ENCODE assay signal across 8 mouse cellular contexts in genomic region chr4:87739524-87740128, GRCm38 (mm10).
A peak's percentile ranks its signal among the peaks of the same experiment; 100 is the strongest.
DNase-seq lines count a peak whose midpoint lies in the region; ATAC-seq and TF ChIP-seq lines count a peak whose summit lies in the region.
"Had no signal": no experiment of that assay in that cellular context is flagged by ENCODE, and none has a peak within 500 bp of the region (broad histone marks: within the 10 kb centered on the region; RNA-seq: fewer than 3 reads in every experiment).

No protein-coding gene starts in this region.

- no peak overlapping the region for H3K4me3 ChIP-seq in embryonic facial prominence, embryonic 15.5 days (replicated peaks)
- H3K4me3 ChIP-seq in hindbrain, embryonic 16.5 days (ENCODE audit: low read length): no peak overlapping the region
- H3K4me3 ChIP-seq in neural tube, embryonic 13.5 days: no peak overlapping the region
- H3K4me3 ChIP-seq in thymus, adult 2 months (ENCODE audit: control insufficient read depth, insufficient read depth, low read length): no peak overlapping the region
- H3K4me3 ChIP-seq: myocyte had no signal

- DNase-seq in lung, postnatal 10 days: peak; percentile 10
- no peak for DNase-seq in lung, postnatal 4 days
- DNase-seq in cerebellum, postnatal 4 days (ENCODE audit: low spot score in 2 of 2): no peak
- DNase-seq in thymus, adult 2 months: no peak

- no peaks in the 10 kb centered on the region for H3K27me3 ChIP-seq in embryonic facial prominence, embryonic 15.5 days
- no peaks in the 10 kb centered on the region for H3K27me3 ChIP-seq in hindbrain, embryonic 16.5 days (replicated peaks; ENCODE audit: control insufficient read depth, insufficient read depth, low read length)
- no peaks in the 10 kb centered on the region for H3K27me3 ChIP-seq in neural tube, embryonic 13.5 days
- no peaks in the 10 kb centered on the region for H3K27me3 ChIP-seq in thymus, adult 2 months (ENCODE audit: control insufficient read depth, insufficient read depth, low read length)

- H3K9me3 ChIP-seq in embryonic facial prominence, embryonic 15.5 days (replicated peaks): no peaks in the 10 kb centered on the region
- no peaks in the 10 kb centered on the region for H3K9me3 ChIP-seq in hindbrain, embryonic 16.5 days (ENCODE audit: control insufficient read depth, low read length)
- no peaks in the 10 kb centered on the region for H3K9me3 ChIP-seq in neural tube, embryonic 13.5 days

- H3K9ac ChIP-seq in embryonic facial prominence, embryonic 15.5 days: no peak overlapping the region
- no peak overlapping the region for H3K9ac ChIP-seq in hindbrain, embryonic 16.5 days (ENCODE audit: low read depth, low read length)
- no peak overlapping the region for H3K9ac ChIP-seq in neural tube, embryonic 13.5 days

- peaks cover 17% of the 10 kb centered on the region for H3K4me1 ChIP-seq in embryonic facial prominence, embryonic 15.5 days
- no peaks in the 10 kb centered on the region for H3K4me1 ChIP-seq in hindbrain, embryonic 16.5 days (ENCODE audit: control insufficient read depth, insufficient read depth, low read depth, low read length)
- H3K4me1 ChIP-seq in neural tube, embryonic 13.5 days (replicated peaks): peaks cover 18% of the 10 kb centered on the region
- H3K4me1 ChIP-seq in thymus, adult 2 months (replicated peaks; ENCODE audit: control insufficient read depth, insufficient read depth, low read length): no peaks in the 10 kb centered on the region

- H3K4me2 ChIP-seq in embryonic facial prominence, embryonic 15.5 days (replicated peaks): no peak overlapping the region
- no peak overlapping the region for H3K4me2 ChIP-seq in hindbrain, embryonic 16.5 days (ENCODE audit: low read length)
- H3K4me2 ChIP-seq in neural tube, embryonic 13.5 days: no peak overlapping the region

- peak overlapping the region; percentile 63 for H3K27ac ChIP-seq in embryonic facial prominence, embryonic 15.5 days (replicated peaks)
- peak overlapping the region; percentile 49 for H3K27ac ChIP-seq in hindbrain, embryonic 16.5 days (ENCODE audit: low read depth, low read length)
- H3K27ac ChIP-seq in neural tube, embryonic 13.5 days (replicated peaks): peak overlapping the region; percentile 76
- no peak overlapping the region for H3K27ac ChIP-seq in thymus, adult 2 months (ENCODE audit: control insufficient read depth, insufficient read depth, low read length)

- no peak for TF ChIP-seq POLR2A in thymus, adult 2 months (IDR thresholded peaks at IDR 0.05; ENCODE audit: control insufficient read depth, extremely low read depth, insufficient read depth, low read length, poor library complexity)

- ATAC-seq in embryonic facial prominence, embryonic 15.5 days (ENCODE audit: insufficient number of reproducible peaks, low FRiP score, low TSS enrichment, low read depth): peak; percentile 65; the same call in 1 of the 2 replicates
- peak; percentile 89 for ATAC-seq in hindbrain, embryonic 16.5 days
- peak; percentile 91 for ATAC-seq in neural tube, embryonic 13.5 days (ENCODE audit: low read depth)

- TF ChIP-seq CTCF in thymus, adult 2 months (IDR thresholded peaks at IDR 0.05; ENCODE audit: borderline replicate concordance, control insufficient read depth, extremely low read depth, insufficient read depth, low read length, poor library complexity): no peak

- H3K36me3 ChIP-seq in embryonic facial prominence, embryonic 15.5 days: no peaks in the 10 kb centered on the region
- no peaks in the 10 kb centered on the region for H3K36me3 ChIP-seq in hindbrain, embryonic 16.5 days (ENCODE audit: control insufficient read depth, insufficient read depth, low read length)
- H3K36me3 ChIP-seq in neural tube, embryonic 13.5 days: no peaks in the 10 kb centered on the region
- no peaks in the 10 kb centered on the region for H3K36me3 ChIP-seq in thymus, adult 2 months (ENCODE audit: control insufficient read depth, insufficient read depth, low read length)

- 35% methylated on average over 7 of the region's 7 CpGs for WGBS in embryonic facial prominence, embryonic 15.5 days
- WGBS in hindbrain, embryonic 16.5 days: 41% methylated on average over 7 of the region's 7 CpGs
- WGBS in neural tube, embryonic 13.5 days: 40% methylated on average over 7 of the region's 7 CpGs
- WGBS in thymus, adult 2 months: 90% methylated on average over 7 of the region's 7 CpGs
